Mouse (Mus musculus) thymus, adult 2 months (tissue): ENCODE data around the gene Lekr1. TPM values are rescaled to one million over a fixed set of nuclear protein-coding genes. Genes with fewer than 3 reads are reported as not detected.

Source experiments
- DNase-seq: peaks from one replicate; pipeline ENCODE4 v3.0.0; 2021
- H3K27ac ChIP-seq: fragments of 200-500 bp; 2 replicates; pipeline ENCODE4 v1.5.1; 2012; ENCODE audit warnings: low read length, control low read depth; ENCODE audit not compliant: control insufficient read depth, insufficient read depth
- H3K27me3 ChIP-seq: fragments of 200-500 bp; 2 replicates; pipeline ENCODE4 v1.6.1; 2012; ENCODE audit warnings: mild to moderate bottlenecking, low read length, moderate library complexity, mixed read lengths; ENCODE audit not compliant: control insufficient read depth, insufficient read depth
- H3K36me3 ChIP-seq: fragments of 200-500 bp; 2 replicates; pipeline ENCODE4 v1.6.1; 2012; ENCODE audit warnings: mild to moderate bottlenecking, low read length, moderate library complexity; ENCODE audit not compliant: control insufficient read depth, insufficient read depth
- H3K4me1 ChIP-seq: fragments of 200-500 bp; replicated peaks from 2 replicates; pipeline ENCODE4 v1.6.1; 2012; ENCODE audit warnings: low read length; ENCODE audit not compliant: control insufficient read depth, insufficient read depth
- H3K4me3 ChIP-seq: fragments of 200-500 bp; 2 replicates; pipeline ENCODE4 v1.5.1; 2012; ENCODE audit warnings: mild to moderate bottlenecking, low read length, control low read depth, moderate library complexity; ENCODE audit not compliant: control insufficient read depth, insufficient read depth
- CTCF ChIP-seq: fragments of 200-500 bp; IDR thresholded peaks from 2 replicates; pipeline ENCODE4 v1.5.1; 2012; ENCODE audit warnings: mild to moderate bottlenecking, control low read depth, low read length, moderate library complexity, borderline replicate concordance; ENCODE audit not compliant: control insufficient read depth, poor library complexity, insufficient read depth; ENCODE audit errors: extremely low read depth
- POLR2A ChIP-seq: fragments of 200-500 bp; IDR thresholded peaks from 2 replicates; pipeline ENCODE4 v1.6.1; 2012; ENCODE audit warnings: mild to moderate bottlenecking, low read length, control low read depth, moderate library complexity; ENCODE audit not compliant: control insufficient read depth, poor library complexity, insufficient read depth; ENCODE audit errors: extremely low read depth
- WGBS: fragments of 180-500 bp; shearing (Covaris S2); methylation state at CpG from one replicate; pipeline ENCODE4 v1.1.7; 2018; 5-methylcytosine and 5-hydroxymethylcytosine counted together
- polyA plus RNA-seq: library from polyadenylated mRNA; depleted of rRNA; stranded (reverse); fragments of >200 nt; gene quantifications from 2 replicates; pipeline ENCODE4 v1.2.3, GENCODE M21; 2012

Gene Lekr1
- polyA plus RNA-seq, 1 experiment: 0.84 TPM

- no peak overlapping the region for H3K4me3 ChIP-seq
- no peak overlapping the region for H3K27ac ChIP-seq
- no peak for DNase-seq
- H3K4me1 ChIP-seq: no peaks in the 10 kb centered on the region
- H3K27me3 ChIP-seq: no peaks in the 10 kb centered on the region
- 91% methylated on average over 11 of the region's 11 CpGs for WGBS
- H3K36me3 ChIP-seq: no peaks in the 10 kb centered on the region
- TF ChIP-seq POLR2A: no peak
Observed at GRCm38 (mm10) chr3:65638896-65639295, 27.1 kb upstream of the Lekr1 start.

GRCm38 (mm10) chr3:65639454-65640014, 26.5 kb upstream of the Lekr1 start:
- DNase-seq: no peak
- TF ChIP-seq CTCF: no peak
- H3K4me3 ChIP-seq: no peak overlapping the region
- H3K36me3 ChIP-seq: no peaks in the 10 kb centered on the region
- H3K27ac ChIP-seq: no peak overlapping the region
- 90% methylated on average over 5 of the region's 5 CpGs for WGBS
- H3K4me1 ChIP-seq: no peaks in the 10 kb centered on the region
- H3K27me3 ChIP-seq: no peaks in the 10 kb centered on the region

GRCm38 (mm10) chr3:65642959-65643358, 23.1 kb upstream of the Lekr1 start:
- Histone ChIP-seq H3K27ac (no peak overlapping the region), H3K27me3 (no peaks in the 10 kb centered on the region), H3K36me3 (no peaks in the 10 kb centered on the region), H3K4me3 (no peak overlapping the region), H3K4me1 (no peaks in the 10 kb centered on the region)
- no peak for TF ChIP-seq CTCF
- no peak for TF ChIP-seq POLR2A
- no peak for DNase-seq
- 91% methylated on average over 2 of the region's 2 CpGs for WGBS

GRCm38 (mm10) chr3:65643654-65644053, 22.4 kb upstream of the Lekr1 start:
- Histone ChIP-seq H3K4me1 (no peaks in the 10 kb centered on the region), H3K4me3 (no peak overlapping the region), H3K36me3 (no peaks in the 10 kb centered on the region), H3K27ac (no peak overlapping the region), H3K27me3 (no peaks in the 10 kb centered on the region)
- no peak for DNase-seq
- 96% methylated on average over 1 of the region's 1 CpGs for WGBS
- TF ChIP-seq POLR2A: no peak
- no peak for TF ChIP-seq CTCF

- TF ChIP-seq POLR2A (no peak), CTCF (no peak)
- peaks cover 7% of the 10 kb centered on the region for H3K4me1 ChIP-seq
- no peak for DNase-seq
- 97% methylated on average over 8 of the region's 8 CpGs for WGBS
- no peaks in the 10 kb centered on the region for H3K27me3 ChIP-seq
- H3K36me3 ChIP-seq: no peaks in the 10 kb centered on the region
- no peak overlapping the region for H3K27ac ChIP-seq
- H3K4me3 ChIP-seq: no peak overlapping the region
Observed at GRCm38 (mm10) chr3:65647592-65647991, 18.4 kb upstream of the Lekr1 start.

GRCm38 (mm10) chr3:65648913-65649312, 17.1 kb upstream of the Lekr1 start:
- no peaks in the 10 kb centered on the region for H3K27me3 ChIP-seq
- H3K27ac ChIP-seq: no peak overlapping the region
- TF ChIP-seq POLR2A (no peak), CTCF (no peak)
- H3K4me3 ChIP-seq: no peak overlapping the region
- WGBS: 100% methylated on average over 1 of the region's 1 CpGs
- H3K4me1 ChIP-seq: peaks cover 7% of the 10 kb centered on the region
- no peaks in the 10 kb centered on the region for H3K36me3 ChIP-seq
- no peak for DNase-seq

- TF ChIP-seq CTCF (no peak), POLR2A (no peak)
- WGBS: 35% methylated on average over 7 of the region's 7 CpGs
- peaks cover 7% of the 10 kb centered on the region for H3K4me1 ChIP-seq
- H3K36me3 ChIP-seq: no peaks in the 10 kb centered on the region
- no peak for DNase-seq
- no peak overlapping the region for H3K4me3 ChIP-seq
- no peaks in the 10 kb centered on the region for H3K27me3 ChIP-seq
- peak overlapping the region; percentile 94 for H3K27ac ChIP-seq
Observed at GRCm38 (mm10) chr3:65650156-65650815, 15.7 kb upstream of the Lekr1 start.
